Mouse (Mus musculus): Measurements from ENCODE around the gene Eif4enif1. TPM values are rescaled to one million over a fixed set of nuclear protein-coding genes. Genes with fewer than 3 reads are reported as not detected.

Eif4enif1 gene
- total and polyA plus RNA-seq, 3 experiments, result 42.8 to 235 (median 103) TPM

GRCm38 (mm10) chr11:3212526-3212925, 10.3 kb downstream of the Eif4enif1 start:
- Histone ChIP-seq H3K79me2 (ENCODE audit: control insufficient read depth, insufficient read depth, low read length, poor library complexity) (peaks cover 25% of the 10 kb centered on the region), H3K9me3 (replicated peaks; ENCODE audit: insufficient read depth, low read length) (no peaks in the 10 kb centered on the region), H3K4me1 (ENCODE audit: control insufficient read depth in 1 of 2, insufficient read depth in 2 of 2, low read length in 2 of 2) (no peaks in the 10 kb centered on the region), H3K27me3 (ENCODE audit: control insufficient read depth in 1 of 2, insufficient read depth in 2 of 2, low read length in 2 of 2) (no peaks in the 10 kb centered on the region), H3K4me3 (ENCODE audit: control insufficient read depth in 1 of 2, insufficient read depth in 1 of 2, low read depth in 2 of 2, low read length in 2 of 2) (no peak overlapping the region), H3K36me3 (ENCODE audit: control insufficient read depth in 1 of 2, insufficient read depth in 2 of 2, low read length in 2 of 2) (peaks cover 2 to 63% of the 10 kb centered on the region in 2 experiments), H3K9ac (ENCODE audit: control insufficient read depth, low read depth, low read length, poor library complexity, severe bottlenecking) (no peak overlapping the region), H3K27ac (ENCODE audit: control insufficient read depth, low read depth, low read length) (no peak overlapping the region)
- TF ChIP-seq MAX (IDR thresholded peaks at IDR 0.05; ENCODE audit: low read length) (no peak), SIN3A (IDR thresholded peaks at IDR 0.05; ENCODE audit: low read length) (no peak), JUND (IDR thresholded peaks at IDR 0.05; ENCODE audit: low read depth, low read length) (no peak), MEF2A (IDR thresholded peaks at IDR 0.05; ENCODE audit: extremely low read depth, insufficient replicate concordance, low read depth, low read length, poor library complexity, severe bottlenecking) (no peak), ETS1 (IDR thresholded peaks at IDR 0.05; ENCODE audit: low read depth, low read length) (no peak)
- DNase-seq (ENCODE audit: low read depth, low spot score), result no peak

DNA sequence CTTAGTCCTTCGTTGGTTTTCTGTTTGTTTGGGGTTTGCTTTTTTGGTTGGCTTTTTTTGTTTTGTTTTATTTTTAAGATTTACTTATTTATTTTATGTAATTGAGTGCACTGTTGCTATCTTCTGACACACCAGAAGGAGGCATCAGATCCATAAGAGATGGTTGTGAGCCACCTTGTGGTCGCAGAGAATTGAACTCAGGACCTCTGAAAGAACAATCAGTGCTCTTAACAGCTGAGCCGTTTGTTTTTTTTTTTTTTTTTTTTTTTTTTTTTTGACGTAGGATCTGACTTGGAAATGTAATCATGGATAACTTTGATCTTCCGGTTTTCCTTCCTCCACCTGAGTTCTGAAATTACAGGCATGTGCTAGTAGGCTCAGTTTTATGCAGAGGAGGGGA, 20.9 kb downstream of the Eif4enif1 start:
- H3K9ac ChIP-seq (ENCODE audit: control insufficient read depth, low read depth, low read length, poor library complexity, severe bottlenecking), result no peak overlapping the region
- H3K36me3 ChIP-seq (ENCODE audit: control insufficient read depth in 1 of 2, insufficient read depth in 2 of 2, low read length in 2 of 2), result peaks cover 0 to 77% of the 10 kb centered on the region in 2 experiments; a peak in 2 of 4 replicates
- H3K27me3 ChIP-seq (ENCODE audit: control insufficient read depth in 1 of 2, insufficient read depth in 2 of 2, low read length in 2 of 2), result no peaks in the 10 kb centered on the region
- no peak for DNase-seq (ENCODE audit: low read depth, low spot score)
- no peak overlapping the region for H3K4me3 ChIP-seq (ENCODE audit: control insufficient read depth in 1 of 2, insufficient read depth in 1 of 2, low read depth in 2 of 2, low read length in 2 of 2)
- no peaks in the 10 kb centered on the region for H3K79me2 ChIP-seq (ENCODE audit: control insufficient read depth, insufficient read depth, low read length, poor library complexity)
- H3K27ac ChIP-seq (ENCODE audit: control insufficient read depth, low read depth, low read length), result no peak overlapping the region
- no peak for TF ChIP-seq MYB (IDR thresholded peaks at IDR 0.05; ENCODE audit: low read depth, low read length)
- TF ChIP-seq CTCF (IDR thresholded peaks at IDR 0.05 in 2 of 3, conservative IDR thresholded peaks at IDR 0.05 in 1 of 3; ENCODE audit: control insufficient read depth in 1 of 3, insufficient read depth in 1 of 3, low read depth in 2 of 3, low read length in 3 of 3, poor library complexity in 1 of 3, severe bottlenecking in 1 of 3), result peak in 1 of 3 experiments; percentile 60; a peak in 2 of 6 replicates
- no peak for TF ChIP-seq GABPA (IDR thresholded peaks at IDR 0.05; ENCODE audit: low read depth, low read length)
- TF ChIP-seq SMC3 (IDR thresholded peaks at IDR 0.05; ENCODE audit: low read depth, low read length), result peak; percentile 18; the same call in 1 of the 2 replicates
- no peak for TF ChIP-seq ELF1 (IDR thresholded peaks at IDR 0.05; ENCODE audit: low read depth, low read length)
- TF ChIP-seq ZNF384 (IDR thresholded peaks at IDR 0.05; ENCODE audit: low read depth, low read length), result peak; percentile 66
- no peak for TF ChIP-seq POLR2AphosphoS5 (IDR thresholded peaks at IDR 0.05; ENCODE audit: borderline replicate concordance, low read depth, low read length)
- no peaks in the 10 kb centered on the region for H3K4me1 ChIP-seq (ENCODE audit: control insufficient read depth in 1 of 2, insufficient read depth in 2 of 2, low read length in 2 of 2)
- H3K9me3 ChIP-seq (replicated peaks; ENCODE audit: insufficient read depth, low read length), result no peaks in the 10 kb centered on the region

DNA sequence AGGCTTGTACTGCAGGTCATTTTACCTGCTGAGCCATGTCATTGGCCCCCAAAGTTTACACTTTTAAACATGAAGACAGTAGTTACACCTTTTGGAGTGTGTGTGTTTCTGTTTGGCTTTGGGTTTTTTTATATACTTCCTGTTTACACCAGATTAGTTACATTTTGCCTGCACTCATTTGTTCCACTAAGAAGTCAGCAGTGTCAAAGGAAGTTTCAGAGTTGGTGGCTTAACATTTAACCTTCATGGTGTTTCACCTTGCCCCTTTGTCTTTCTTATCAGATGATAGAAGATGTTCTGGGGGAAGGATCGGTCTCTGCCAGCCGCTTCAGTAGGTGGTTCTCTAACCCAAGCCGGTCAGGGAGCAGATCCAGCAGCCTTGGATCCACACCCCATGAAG, 24.9 kb downstream of the Eif4enif1 start:
- no peak for DNase-seq (ENCODE audit: low read depth, low spot score)
- Histone ChIP-seq H3K9ac (ENCODE audit: control insufficient read depth, low read depth, low read length, poor library complexity, severe bottlenecking) (no peak overlapping the region), H3K4me3 (ENCODE audit: control insufficient read depth in 1 of 2, insufficient read depth in 1 of 2, low read depth in 2 of 2, low read length in 2 of 2) (no peak overlapping the region), H3K36me3 (ENCODE audit: control insufficient read depth in 1 of 2, insufficient read depth in 2 of 2, low read length in 2 of 2) (peaks cover 0 to 74% of the 10 kb centered on the region in 2 experiments; a peak in 2 of 4 replicates), H3K79me2 (ENCODE audit: control insufficient read depth, insufficient read depth, low read length, poor library complexity) (no peaks in the 10 kb centered on the region), H3K9me3 (replicated peaks; ENCODE audit: insufficient read depth, low read length) (no peaks in the 10 kb centered on the region), H3K4me1 (ENCODE audit: control insufficient read depth in 1 of 2, insufficient read depth in 2 of 2, low read length in 2 of 2) (no peaks in the 10 kb centered on the region), H3K27me3 (ENCODE audit: control insufficient read depth in 1 of 2, insufficient read depth in 2 of 2, low read length in 2 of 2) (no peaks in the 10 kb centered on the region), H3K27ac (ENCODE audit: control insufficient read depth, low read depth, low read length) (no peak overlapping the region)
- TF ChIP-seq TCF12 (IDR thresholded peaks at IDR 0.05; ENCODE audit: low read depth, low read length) (no peak), HCFC1 (IDR thresholded peaks at IDR 0.05; ENCODE audit: low read depth, low read length) (no peak), ELF1 (IDR thresholded peaks at IDR 0.05; ENCODE audit: low read depth, low read length) (no peak)
